Mouse (Mus musculus) neural tube, embryonic 13.5 days (tissue): ENCODE measurements around the gene Srp9. TPM values are rescaled to one million over a fixed set of nuclear protein-coding genes. Genes with fewer than 3 reads are reported as not detected.

Experiments
- ATAC-seq: fragments of 200-750 bp; cut with Nextera tagmentation; 2 replicates; pipeline ENCODE4 v1.8.0; 2017; ENCODE audit warnings: low read depth, mild to moderate bottlenecking, moderate TSS enrichment, moderate library complexity
- H3K27ac ChIP-seq: fragments of 300-500 bp; sonication (generic); replicated peaks from 2 replicates; pipeline ENCODE4 v1.5.1; 2015; ENCODE audit warnings: moderate library complexity, mild to moderate bottlenecking, inconsistent platforms
- H3K27me3 ChIP-seq: fragments of 300-500 bp; sonication (generic); 2 replicates; pipeline ENCODE4 v1.6.1; 2015; ENCODE audit warnings: mild to moderate bottlenecking, inconsistent platforms
- H3K36me3 ChIP-seq: fragments of 300-500 bp; sonication (generic); 2 replicates; pipeline ENCODE4 v1.6.1; 2015; ENCODE audit warnings: mild to moderate bottlenecking, inconsistent platforms
- H3K4me1 ChIP-seq: fragments of 300-500 bp; sonication (generic); replicated peaks from 2 replicates; pipeline ENCODE4 v1.6.1; 2015; ENCODE audit warnings: inconsistent platforms
- H3K4me2 ChIP-seq: fragments of 300-500 bp; sonication (generic); 2 replicates; pipeline ENCODE4 v1.6.1; 2015; ENCODE audit warnings: inconsistent platforms, mild to moderate bottlenecking, moderate library complexity
- H3K4me3 ChIP-seq: fragments of 300-500 bp; sonication (generic); 2 replicates; pipeline ENCODE4 v1.5.1; 2015; ENCODE audit warnings: mild to moderate bottlenecking, inconsistent platforms
- H3K9ac ChIP-seq: fragments of 300-500 bp; sonication (generic); 2 replicates; pipeline ENCODE4 v1.6.1; 2015; ENCODE audit warnings: moderate library complexity, mild to moderate bottlenecking, inconsistent platforms
- H3K9me3 ChIP-seq: fragments of 300-500 bp; sonication (generic); 2 replicates; pipeline ENCODE4 v1.6.1; 2016; ENCODE audit warnings: inconsistent platforms
- WGBS: fragments of 180-500 bp; shearing (Covaris S2); methylation state at CpG from one replicate; pipeline ENCODE4 v1.1.7; 2015; 5-methylcytosine and 5-hydroxymethylcytosine counted together
- polyA plus RNA-seq: library from polyadenylated mRNA; unstranded; fragments of >200 nt; fragmentation: Nextera tagmentation; extraction: Ambion mirVana; gene quantifications from 2 replicates; pipeline ENCODE4 v1.2.1, GENCODE M21; 2015

Gene Srp9
- polyA plus RNA-seq, 1 experiment from 2014 or later: 139 TPM

DNA sequence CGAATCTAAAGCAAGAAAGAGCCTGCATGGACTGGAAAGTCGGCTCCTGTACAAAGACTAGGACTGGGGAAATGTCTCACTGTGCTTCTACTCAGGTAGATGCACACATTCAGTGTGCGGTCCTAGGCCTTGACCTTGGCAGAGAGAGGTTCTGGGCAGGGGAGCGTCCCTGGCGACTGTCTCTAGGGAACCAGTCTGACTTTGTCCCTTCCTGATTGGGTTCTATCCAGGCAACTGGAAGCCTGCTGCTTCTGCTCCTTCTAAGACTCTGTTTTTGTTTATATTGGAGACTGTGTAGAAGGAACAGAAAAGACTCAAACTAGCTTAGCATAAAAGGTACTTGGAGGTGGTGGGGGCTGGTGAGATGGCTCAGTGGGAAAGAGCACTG, 32.1 kb upstream of the Srp9 start:
- no peak overlapping the region for H3K9ac ChIP-seq
- no peak overlapping the region for H3K4me2 ChIP-seq
- H3K27me3 ChIP-seq: no peaks in the 10 kb centered on the region
- no peak overlapping the region for H3K4me3 ChIP-seq
- ATAC-seq: no peak
- no peaks in the 10 kb centered on the region for H3K36me3 ChIP-seq
- 78% methylated on average over 5 of the region's 5 CpGs for WGBS
- no peak overlapping the region for H3K27ac ChIP-seq
- no peaks in the 10 kb centered on the region for H3K9me3 ChIP-seq
- peaks cover 67% of the 10 kb centered on the region for H3K4me1 ChIP-seq

DNA sequence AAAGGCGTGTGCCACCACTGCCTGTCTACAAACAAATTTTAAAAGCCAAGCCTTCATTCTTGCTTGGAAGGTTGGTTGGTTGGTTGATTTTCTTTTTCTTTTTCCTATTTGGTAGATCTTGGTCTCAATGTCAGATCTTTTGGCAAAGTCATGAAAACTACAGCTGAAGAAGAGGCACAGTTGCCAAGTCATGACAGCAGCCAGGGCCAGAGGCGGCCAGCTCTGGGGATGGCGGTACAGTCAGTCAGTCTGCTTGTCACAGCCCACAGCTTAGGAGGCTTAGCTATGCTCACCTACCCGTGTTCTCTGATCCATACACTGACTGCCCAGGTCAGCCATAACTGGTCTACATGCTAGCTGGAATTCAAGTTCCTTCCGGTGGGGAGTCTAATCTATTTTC, 31.1 kb upstream of the Srp9 start:
- peaks cover 57% of the 10 kb centered on the region for H3K4me1 ChIP-seq
- H3K27ac ChIP-seq: no peak overlapping the region
- H3K27me3 ChIP-seq: no peaks in the 10 kb centered on the region
- no peak overlapping the region for H3K9ac ChIP-seq
- H3K36me3 ChIP-seq: no peaks in the 10 kb centered on the region
- WGBS: 91% methylated on average over 5 of the region's 5 CpGs
- H3K4me3 ChIP-seq: no peak overlapping the region
- no peak overlapping the region for H3K4me2 ChIP-seq
- ATAC-seq: no peak
- no peaks in the 10 kb centered on the region for H3K9me3 ChIP-seq

GRCm38 (mm10) chr1:182094473-182095136, 29.9 kb upstream of the Srp9 start:
- 0 out of 2 replicates have a peak overlapping the region, but pooled peaks have one; percentile 12 for H3K4me2 ChIP-seq
- no peaks in the 10 kb centered on the region for H3K27me3 ChIP-seq
- WGBS: 36% methylated on average over 15 of the region's 15 CpGs
- ATAC-seq: no peak
- H3K27ac ChIP-seq: peak overlapping the region; percentile 53
- H3K36me3 ChIP-seq: no peaks in the 10 kb centered on the region
- H3K9ac ChIP-seq: no peak overlapping the region
- no peaks in the 10 kb centered on the region for H3K9me3 ChIP-seq
- H3K4me3 ChIP-seq: no peak overlapping the region
- peaks cover 53% of the 10 kb centered on the region for H3K4me1 ChIP-seq

DNA sequence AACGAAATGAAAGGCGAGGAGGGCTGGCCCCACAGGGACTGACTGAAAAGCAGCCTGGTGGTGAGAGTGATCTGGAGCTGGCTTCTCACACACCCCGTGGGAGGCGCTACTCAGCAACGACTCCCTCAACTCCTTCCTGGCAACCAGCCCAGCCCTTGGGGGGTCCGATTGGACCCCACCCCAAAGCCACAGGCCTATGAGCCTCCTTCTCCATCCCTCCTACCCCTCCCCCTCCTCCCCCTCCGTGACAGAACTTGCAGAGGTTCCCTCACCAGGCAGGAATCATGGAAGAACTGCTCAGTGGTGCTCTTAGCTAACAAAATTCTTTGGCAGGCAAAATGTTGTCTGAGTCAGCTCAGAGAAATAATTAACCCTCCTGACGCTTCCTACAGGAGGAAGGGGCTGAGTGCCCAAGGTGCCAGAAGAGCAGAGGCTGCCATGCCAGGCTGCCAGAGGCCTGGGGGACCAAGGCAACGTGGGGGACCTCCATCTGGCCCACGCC, 29.2 kb upstream of the Srp9 start:
- H3K4me1 ChIP-seq: peaks cover 46% of the 10 kb centered on the region
- peak overlapping the region; percentile 65 for H3K27ac ChIP-seq
- no peak overlapping the region for H3K4me2 ChIP-seq
- no peaks in the 10 kb centered on the region for H3K36me3 ChIP-seq
- H3K27me3 ChIP-seq: no peaks in the 10 kb centered on the region
- no peak overlapping the region for H3K4me3 ChIP-seq
- no peak for ATAC-seq
- 17% methylated on average over 10 of the region's 10 CpGs for WGBS
- no peaks in the 10 kb centered on the region for H3K9me3 ChIP-seq
- no peak overlapping the region for H3K9ac ChIP-seq

DNA sequence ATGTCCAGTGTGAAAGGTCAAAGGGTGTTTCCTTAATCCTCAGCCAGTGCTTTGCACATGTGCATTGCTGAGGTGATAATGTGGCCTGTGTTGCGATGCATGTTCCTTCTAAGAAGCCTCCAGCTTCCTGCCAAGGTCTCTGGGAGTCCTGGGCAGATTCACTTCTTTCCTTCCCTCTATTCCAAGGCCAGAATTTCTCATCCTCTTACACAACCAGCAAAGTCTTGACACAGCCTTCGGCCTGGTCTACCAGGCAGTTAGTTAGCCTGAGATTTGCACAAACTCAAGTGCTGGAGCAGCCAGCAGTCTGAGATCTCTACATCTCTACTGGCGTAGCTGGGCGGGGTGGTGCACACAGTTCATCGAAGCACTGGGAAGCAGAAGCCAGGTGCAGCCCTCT, 27.8 kb upstream of the Srp9 start:
- ATAC-seq: no peak
- H3K4me3 ChIP-seq: no peak overlapping the region
- no peak overlapping the region for H3K4me2 ChIP-seq
- no peaks in the 10 kb centered on the region for H3K9me3 ChIP-seq
- H3K4me1 ChIP-seq: peaks cover 36% of the 10 kb centered on the region
- H3K9ac ChIP-seq: no peak overlapping the region
- no peaks in the 10 kb centered on the region for H3K27me3 ChIP-seq
- 92% methylated on average over 5 of the region's 5 CpGs for WGBS
- H3K36me3 ChIP-seq: no peaks in the 10 kb centered on the region
- H3K27ac ChIP-seq: no peak overlapping the region

DNA sequence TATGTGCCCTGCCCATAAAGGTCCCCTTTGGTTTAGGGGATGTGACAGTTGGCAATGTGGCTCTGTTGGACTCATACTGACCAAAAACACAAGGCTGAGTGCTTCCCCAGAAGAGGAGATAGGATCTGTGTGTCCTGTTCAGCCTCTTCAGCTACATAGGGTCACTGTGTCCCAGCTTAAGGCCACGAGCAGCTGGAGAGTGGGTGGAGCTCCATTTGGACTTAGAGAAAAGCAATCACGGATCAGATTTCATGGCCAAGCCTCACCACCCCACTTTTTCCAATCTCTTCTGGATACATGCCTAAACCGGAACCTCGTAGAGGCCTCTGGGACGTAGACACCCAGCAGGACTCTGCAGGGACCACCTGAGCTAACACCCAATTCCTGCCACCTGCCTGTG, 25.5 kb upstream of the Srp9 start:
- Histone ChIP-seq H3K4me3 (no peak overlapping the region), H3K27ac (no peak overlapping the region), H3K9ac (no peak overlapping the region), H3K4me1 (peaks cover 50% of the 10 kb centered on the region), H3K27me3 (no peaks in the 10 kb centered on the region), H3K36me3 (no peaks in the 10 kb centered on the region), H3K9me3 (no peaks in the 10 kb centered on the region), H3K4me2 (no peak overlapping the region)
- ATAC-seq: no peak
- 46% methylated on average over 5 of the region's 5 CpGs for WGBS

DNA sequence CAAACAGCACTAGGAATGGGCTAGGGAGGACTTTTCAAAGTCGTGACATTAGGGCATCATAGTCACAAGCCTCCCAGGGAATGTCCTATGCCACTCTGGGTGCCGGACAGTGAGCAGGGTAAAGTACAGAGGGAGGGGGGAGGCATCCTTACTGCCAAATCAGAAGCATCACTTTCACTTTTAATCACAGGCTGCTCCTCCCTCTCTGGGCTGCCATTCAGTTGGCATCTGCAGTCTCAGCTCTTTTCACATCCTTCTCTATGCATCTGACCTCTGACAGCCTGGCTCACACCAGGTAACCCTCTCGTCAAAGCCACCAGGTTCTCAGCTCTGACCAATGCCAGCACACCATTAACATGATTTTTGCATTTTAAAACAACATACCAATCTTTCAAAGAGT, 24.1 kb upstream of the Srp9 start:
- no peak for ATAC-seq
- H3K4me3 ChIP-seq: no peak overlapping the region
- H3K4me2 ChIP-seq: no peak overlapping the region
- no peaks in the 10 kb centered on the region for H3K9me3 ChIP-seq
- peaks cover 48% of the 10 kb centered on the region for H3K4me1 ChIP-seq
- no peaks in the 10 kb centered on the region for H3K36me3 ChIP-seq
- no peaks in the 10 kb centered on the region for H3K27me3 ChIP-seq
- no peak overlapping the region for H3K27ac ChIP-seq
- 47% methylated on average over 3 of the region's 3 CpGs for WGBS
- no peak overlapping the region for H3K9ac ChIP-seq

DNA sequence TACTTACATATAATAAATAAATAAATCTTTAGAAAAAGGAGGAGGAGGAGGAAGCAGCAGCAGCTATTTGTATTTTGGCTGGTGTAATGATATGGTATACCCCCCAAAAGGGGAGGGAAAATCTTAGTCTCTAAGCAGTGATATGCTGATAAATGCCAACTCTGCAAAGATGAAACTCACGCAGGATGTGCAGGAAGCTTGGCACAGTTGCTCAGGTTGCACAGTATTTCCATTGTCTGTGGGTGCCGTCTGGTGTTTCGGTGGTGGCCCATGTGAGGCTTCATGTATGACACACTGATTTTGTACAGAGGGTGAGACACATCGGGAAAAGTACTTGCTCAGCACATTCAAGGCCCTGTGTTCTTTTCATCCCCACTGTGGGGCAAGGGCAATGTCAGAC, 23.1 kb upstream of the Srp9 start:
- ATAC-seq: no peak
- Histone ChIP-seq H3K4me2 (no peak overlapping the region), H3K27me3 (no peaks in the 10 kb centered on the region), H3K4me3 (no peak overlapping the region), H3K27ac (no peak overlapping the region), H3K9me3 (no peaks in the 10 kb centered on the region), H3K9ac (no peak overlapping the region), H3K4me1 (peaks cover 48% of the 10 kb centered on the region), H3K36me3 (no peaks in the 10 kb centered on the region)
- WGBS: 44% methylated on average over 4 of the region's 4 CpGs

DNA sequence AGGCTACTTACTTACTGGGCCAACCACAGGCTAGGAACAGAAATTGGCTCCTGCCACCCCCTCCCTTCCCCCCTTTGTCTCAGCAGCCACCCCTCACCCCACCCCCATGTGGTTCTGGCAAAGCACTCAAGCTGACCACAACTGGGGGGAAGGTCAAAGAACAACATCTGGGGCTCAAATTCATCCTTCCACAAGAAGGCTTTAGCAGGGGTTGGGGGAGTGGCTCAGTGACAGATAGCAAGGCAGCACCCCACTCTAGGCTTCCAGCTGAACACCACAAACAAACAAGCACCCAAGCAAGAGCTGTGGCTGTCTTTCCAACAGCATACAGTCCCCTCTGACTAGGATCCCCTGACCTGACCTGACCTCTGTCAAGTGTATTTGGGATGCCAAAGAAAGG, 21.8 kb upstream of the Srp9 start:
- Histone ChIP-seq H3K4me3 (no peak overlapping the region), H3K9me3 (no peaks in the 10 kb centered on the region), H3K4me1 (peaks cover 48% of the 10 kb centered on the region), H3K27me3 (no peaks in the 10 kb centered on the region), H3K9ac (no peak overlapping the region), H3K27ac (0 out of 2 replicates have a peak overlapping the region, but pooled peaks have one; percentile 9), H3K4me2 (no peak overlapping the region), H3K36me3 (no peaks in the 10 kb centered on the region)
- no peak for ATAC-seq

DNA sequence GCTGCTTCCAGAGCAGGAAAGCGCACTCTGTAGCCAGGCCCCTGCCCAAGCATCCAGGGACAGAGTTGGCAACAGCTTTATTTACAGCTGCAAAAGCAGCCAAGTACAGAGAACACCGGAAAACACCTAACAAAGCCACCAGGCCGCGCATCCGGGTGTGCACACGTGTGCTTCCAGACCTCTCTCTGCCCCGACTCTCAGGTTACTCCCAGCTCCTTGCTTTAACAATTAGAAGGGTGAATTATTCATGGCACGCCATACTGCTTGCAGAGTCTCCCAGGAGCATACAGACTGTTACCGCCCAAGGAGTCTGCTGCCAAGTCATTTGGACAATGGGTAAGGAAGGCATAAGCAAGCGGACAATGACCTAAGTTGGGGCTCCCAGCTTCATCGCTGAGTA, 21.1 kb upstream of the Srp9 start:
- no peak for ATAC-seq
- no peak overlapping the region for H3K4me2 ChIP-seq
- H3K27ac ChIP-seq: peak overlapping the region; percentile 46; the same call in 1 of the 2 replicates
- H3K9me3 ChIP-seq: no peaks in the 10 kb centered on the region
- H3K36me3 ChIP-seq: no peaks in the 10 kb centered on the region
- H3K27me3 ChIP-seq: no peaks in the 10 kb centered on the region
- peaks cover 48% of the 10 kb centered on the region for H3K4me1 ChIP-seq
- H3K9ac ChIP-seq: no peak overlapping the region
- WGBS: 69% methylated on average over 11 of the region's 11 CpGs
- no peak overlapping the region for H3K4me3 ChIP-seq

- Histone ChIP-seq H3K9ac (no peak overlapping the region), H3K27ac (no peak overlapping the region), H3K4me3 (no peak overlapping the region), H3K4me1 (peaks cover 40% of the 10 kb centered on the region), H3K4me2 (no peak overlapping the region), H3K9me3 (no peaks in the 10 kb centered on the region), H3K27me3 (no peaks in the 10 kb centered on the region), H3K36me3 (no peaks in the 10 kb centered on the region)
- 39% methylated on average over 3 of the region's 3 CpGs for WGBS
- no peak for ATAC-seq
These were observed 19.5 kb upstream of the Srp9 start for GRCm38 (mm10) chr1:182105023-182105422.

GRCm38 (mm10) chr1:182107251-182107650, 17.3 kb upstream of the Srp9 start:
- no peak overlapping the region for H3K4me3 ChIP-seq
- no peak overlapping the region for H3K9ac ChIP-seq
- H3K4me1 ChIP-seq: peaks cover 48% of the 10 kb centered on the region
- no peak overlapping the region for H3K4me2 ChIP-seq
- WGBS: 82% methylated on average over 9 of the region's 9 CpGs
- no peaks in the 10 kb centered on the region for H3K36me3 ChIP-seq
- H3K9me3 ChIP-seq: no peaks in the 10 kb centered on the region
- no peaks in the 10 kb centered on the region for H3K27me3 ChIP-seq
- no peak for ATAC-seq
- H3K27ac ChIP-seq: no peak overlapping the region
